Mouse (Mus musculus) forebrain, embryonic 12.5 days (tissue): ENCODE measurements around the gene Vipr1. TPM values are rescaled to one million over a fixed set of nuclear protein-coding genes. Genes with fewer than 3 reads are reported as not detected.

Experiments
- ATAC-seq: fragments of 200-750 bp; cut with Nextera tagmentation; 2 replicates; pipeline ENCODE4 v1.8.0; 2017; ENCODE audit warnings: moderate TSS enrichment; ENCODE audit not compliant: low FRiP score
- H3K27ac ChIP-seq: fragments of 300-500 bp; sonication (generic); 2 replicates; pipeline ENCODE4 v1.5.1; 2016; ENCODE audit warnings: mild to moderate bottlenecking
- H3K27me3 ChIP-seq: fragments of 300-500 bp; sonication (generic); 2 replicates; pipeline ENCODE4 v1.6.1; 2016; ENCODE audit warnings: mild to moderate bottlenecking
- H3K36me3 ChIP-seq: fragments of 300-500 bp; sonication (generic); replicated peaks from 2 replicates; pipeline ENCODE4 v1.6.1; 2016; ENCODE audit warnings: mild to moderate bottlenecking
- H3K4me1 ChIP-seq: fragments of 300-500 bp; sonication (generic); 2 replicates; pipeline ENCODE4 v1.6.1; 2016
- H3K4me2 ChIP-seq: fragments of 300-500 bp; sonication (generic); 2 replicates; pipeline ENCODE4 v1.6.1; 2016; ENCODE audit warnings: mild to moderate bottlenecking, moderate library complexity
- H3K4me3 ChIP-seq: fragments of 300-500 bp; sonication (generic); replicated peaks from 2 replicates; pipeline ENCODE4 v1.5.1; 2016; ENCODE audit warnings: mild to moderate bottlenecking
- H3K9ac ChIP-seq: fragments of 300-500 bp; sonication (generic); 2 replicates; pipeline ENCODE4 v1.6.1; 2016; ENCODE audit warnings: mild to moderate bottlenecking
- H3K9me3 ChIP-seq: fragments of 300-500 bp; sonication (generic); 2 replicates; pipeline ENCODE4 v1.6.1; 2016
- WGBS: fragments of 180-500 bp; shearing (Covaris S2); methylation state at CpG from one replicate; pipeline ENCODE4 v1.1.7; 2016; 5-methylcytosine and 5-hydroxymethylcytosine counted together
- polyA plus RNA-seq: library from polyadenylated mRNA; unstranded; fragments of >200 nt; fragmentation: Nextera tagmentation; extraction: Ambion mirVana; gene quantifications from 2 replicates; pipeline ENCODE4 v1.2.1, GENCODE M21; 2016

Gene Vipr1
- polyA plus RNA-seq, 1 experiment from 2014 or later = 0.50 TPM

DNA sequence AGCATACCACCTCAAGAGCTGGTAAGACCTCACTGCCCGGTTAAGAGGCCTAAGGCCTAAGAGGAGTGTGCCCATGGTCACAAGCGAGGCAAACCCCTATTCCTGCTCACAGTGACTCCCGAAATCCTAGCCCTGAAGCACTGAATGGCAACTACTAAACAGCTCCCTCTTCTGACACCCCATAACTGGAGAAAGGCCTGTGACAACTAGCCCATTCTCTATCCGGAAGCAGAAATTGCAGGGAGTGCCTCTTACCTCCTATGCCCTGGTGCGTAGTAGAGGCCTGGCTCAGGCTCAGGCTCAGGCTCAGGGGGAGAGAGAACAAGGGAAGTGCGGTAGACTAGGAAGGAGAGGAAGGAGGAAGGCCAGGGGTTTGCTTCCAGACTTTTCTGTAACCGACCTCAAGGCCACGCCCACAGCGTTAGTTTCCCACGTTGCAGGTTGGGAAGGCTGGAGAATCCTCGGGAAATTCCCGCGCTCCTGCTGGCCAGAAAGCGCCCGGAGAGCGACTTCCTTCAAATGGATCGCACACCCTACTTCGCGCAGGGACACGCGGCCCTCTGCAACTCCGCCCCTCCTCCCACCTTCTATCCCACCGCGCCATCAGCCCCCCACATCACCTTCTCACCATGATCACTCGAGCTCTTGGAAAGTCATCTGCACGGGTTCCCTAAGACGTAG is 1.1 kb upstream of the Vipr1 start:
- H3K27ac ChIP-seq = no peak overlapping the region
- H3K9ac ChIP-seq = peak overlapping the region; percentile 59

DNA sequence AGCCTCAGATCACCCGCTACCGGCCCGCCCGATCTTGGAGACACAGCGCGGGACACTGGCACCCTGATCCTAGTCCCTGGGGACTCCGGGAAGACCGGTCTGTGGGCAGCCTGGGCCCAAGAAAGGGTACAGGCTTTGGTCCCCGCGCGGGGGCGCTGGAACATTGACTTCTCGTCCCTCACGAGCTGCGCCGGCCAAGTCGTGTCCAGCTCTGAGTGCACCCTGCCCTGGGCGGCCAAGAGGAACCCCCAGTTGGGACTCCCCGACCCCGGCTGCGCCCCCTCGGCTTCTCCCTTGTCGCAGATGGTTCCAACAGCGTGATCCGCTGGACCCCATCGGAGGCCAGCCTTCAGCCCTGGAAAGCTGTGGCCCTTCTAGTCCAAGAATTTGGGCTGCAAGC is 515 bp upstream of the Vipr1 start, which contains the start of gene Lyzl4:
Gene Lyzl4 (minus strand): TSS at position 96 of the 400 bp plus-strand sequence.
- peak within 1 kb of the TSS; percentile 50 for H3K4me3 ChIP-seq
- peaks cover 20% of the 10 kb centered on the region for H3K4me1 ChIP-seq
- peaks cover 69% of the 10 kb centered on the region for H3K27me3 ChIP-seq
- H3K9me3 ChIP-seq = no peaks in the 10 kb centered on the region
- H3K27ac ChIP-seq = no peak within 1 kb of the TSS
- H3K36me3 ChIP-seq = no peaks in the 10 kb centered on the region
- H3K9ac ChIP-seq = peak within 1 kb of the TSS; percentile 59
- WGBS = under 1% methylated on average over 26 of the region's 26 CpGs
- ATAC-seq = peak; percentile 67
- peak within 1 kb of the TSS; percentile 86 for H3K4me2 ChIP-seq

More for the DNA sequence above, 1.1 kb upstream of the Vipr1 start:
- peak overlapping the region; percentile 50 for H3K4me3 ChIP-seq
- H3K36me3 ChIP-seq = no peaks in the 10 kb centered on the region
- H3K4me2 ChIP-seq = peak overlapping the region; percentile 86
- ATAC-seq = no peak
- peaks cover 69% of the 10 kb centered on the region for H3K27me3 ChIP-seq
- peaks cover 20% of the 10 kb centered on the region for H3K4me1 ChIP-seq
- 11% methylated on average over 27 of the region's 27 CpGs for WGBS
- no peaks in the 10 kb centered on the region for H3K9me3 ChIP-seq

GRCm38 (mm10) chr9:121644855-121645254 is 2.3 kb downstream of the Vipr1 start:
- Histone ChIP-seq H3K9me3 (no peaks in the 10 kb centered on the region), H3K4me3 (no peak overlapping the region), H3K9ac (no peak overlapping the region), H3K36me3 (no peaks in the 10 kb centered on the region), H3K4me1 (peaks cover 20% of the 10 kb centered on the region), H3K27me3 (peaks cover 56% of the 10 kb centered on the region), H3K4me2 (no peak overlapping the region), H3K27ac (no peak overlapping the region)
- 80% methylated on average over 3 of the region's 3 CpGs for WGBS
- ATAC-seq = no peak

DNA sequence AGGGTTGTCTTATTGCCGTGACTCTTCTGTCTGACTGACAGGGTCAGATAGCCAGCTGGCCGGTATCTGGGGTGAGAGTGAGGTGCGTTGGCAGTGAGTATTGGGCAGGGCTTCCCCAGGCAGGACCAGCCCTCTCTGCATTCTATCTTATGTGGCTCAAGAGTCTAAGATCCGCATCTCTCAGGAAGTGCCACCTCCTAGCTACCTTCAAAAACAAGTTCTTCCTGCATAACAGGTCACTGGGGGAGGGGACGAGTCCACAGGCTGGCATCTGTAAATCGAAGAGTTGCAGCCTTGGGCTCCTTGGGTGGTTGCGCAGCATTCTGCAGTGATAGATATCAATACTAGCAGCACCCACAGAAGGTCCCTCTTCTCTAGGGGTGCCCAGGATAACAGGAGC is 4.5 kb downstream of the Vipr1 start:
- Histone ChIP-seq H3K4me3 (no peak overlapping the region), H3K4me1 (peaks cover 14% of the 10 kb centered on the region), H3K9ac (no peak overlapping the region), H3K27me3 (peaks cover 34% of the 10 kb centered on the region), H3K36me3 (no peaks in the 10 kb centered on the region), H3K4me2 (no peak overlapping the region), H3K9me3 (no peaks in the 10 kb centered on the region), H3K27ac (no peak overlapping the region)
- no peak for ATAC-seq
- WGBS = 79% methylated on average over 7 of the region's 7 CpGs

DNA sequence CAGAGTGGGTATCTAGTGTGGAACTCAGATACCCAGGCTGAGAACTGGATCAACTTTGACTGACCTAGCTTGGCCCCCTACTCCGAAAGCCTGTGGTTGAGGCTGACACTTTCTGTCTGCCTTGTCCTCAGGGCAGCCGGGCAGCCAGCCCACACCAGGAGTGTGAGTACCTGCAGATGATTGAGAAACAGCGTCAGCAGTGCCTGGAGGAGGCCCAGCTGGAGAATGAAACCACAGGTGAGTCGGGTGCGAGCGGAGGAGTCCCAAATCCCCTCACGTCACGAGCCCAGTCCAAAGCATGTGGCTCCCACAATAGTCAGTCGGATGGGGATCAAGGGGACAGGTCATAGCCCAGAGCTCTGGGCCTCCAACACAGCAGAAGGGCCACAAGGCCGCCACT is 11.2 kb downstream of the Vipr1 start:
- WGBS = 90% methylated on average over 10 of the region's 10 CpGs
- Histone ChIP-seq H3K9ac (no peak overlapping the region), H3K9me3 (no peaks in the 10 kb centered on the region), H3K4me3 (no peak overlapping the region), H3K36me3 (no peaks in the 10 kb centered on the region), H3K4me1 (no peaks in the 10 kb centered on the region), H3K27ac (no peak overlapping the region), H3K4me2 (no peak overlapping the region), H3K27me3 (no peaks in the 10 kb centered on the region)
- no peak for ATAC-seq

DNA sequence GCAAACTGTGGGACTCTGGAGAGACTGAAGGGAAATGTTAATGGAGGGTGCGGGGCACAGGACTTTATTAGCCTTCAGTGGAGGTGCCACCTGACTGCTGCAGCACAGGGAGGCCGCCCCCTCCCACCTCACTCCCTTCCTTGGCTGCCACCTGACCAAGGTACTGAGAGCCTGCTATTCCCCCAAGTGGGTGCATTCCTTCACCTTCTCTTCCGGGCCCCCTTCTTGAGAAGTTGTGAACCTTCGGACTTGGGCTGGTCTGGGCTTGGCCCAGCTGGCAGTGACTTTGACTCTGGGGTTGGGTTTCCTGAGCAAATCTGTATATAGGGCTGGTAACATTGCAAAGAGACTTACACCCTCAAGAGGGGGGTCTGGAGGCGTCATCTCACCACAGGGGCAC is 13.8 kb downstream of the Vipr1 start:
- H3K4me2 ChIP-seq = no peak overlapping the region
- no peaks in the 10 kb centered on the region for H3K27me3 ChIP-seq
- 93% methylated on average over 5 of the region's 5 CpGs for WGBS
- H3K27ac ChIP-seq = no peak overlapping the region
- H3K4me1 ChIP-seq = no peaks in the 10 kb centered on the region; the same call in 1 of the 2 replicates
- H3K4me3 ChIP-seq = no peak overlapping the region
- no peaks in the 10 kb centered on the region for H3K9me3 ChIP-seq
- H3K36me3 ChIP-seq = no peaks in the 10 kb centered on the region
- H3K9ac ChIP-seq = no peak overlapping the region
- ATAC-seq = no peak

DNA sequence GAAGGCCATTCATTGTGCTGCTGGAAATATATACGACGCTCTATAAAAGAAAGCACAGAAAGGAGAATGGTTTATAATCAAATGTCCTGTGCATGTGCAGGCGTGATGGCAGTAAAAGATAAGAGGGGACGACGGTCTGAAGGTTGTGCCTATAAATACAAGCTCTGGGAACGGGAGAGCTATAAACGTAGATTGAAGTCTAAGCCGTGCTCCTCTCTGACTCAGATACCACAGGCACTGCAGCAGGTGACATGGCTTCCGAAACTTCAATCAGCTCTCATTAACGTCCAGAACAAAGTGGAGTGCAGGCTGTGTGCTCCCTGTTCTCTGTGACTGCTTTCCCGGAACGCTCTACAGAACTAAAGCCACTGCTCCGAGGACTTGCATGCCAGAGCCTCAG is 14.6 kb downstream of the Vipr1 start:
- Histone ChIP-seq H3K4me2 (no peak overlapping the region), H3K9ac (no peak overlapping the region), H3K27ac (no peak overlapping the region), H3K4me3 (no peak overlapping the region), H3K4me1 (no peaks in the 10 kb centered on the region; the same call in 1 of the 2 replicates), H3K27me3 (no peaks in the 10 kb centered on the region), H3K9me3 (no peaks in the 10 kb centered on the region), H3K36me3 (no peaks in the 10 kb centered on the region)
- no peak for ATAC-seq
- 79% methylated on average over 13 of the region's 13 CpGs for WGBS

- no peaks in the 10 kb centered on the region for H3K9me3 ChIP-seq
- ATAC-seq = no peak
- no peak overlapping the region for H3K9ac ChIP-seq
- no peaks in the 10 kb centered on the region for H3K27me3 ChIP-seq
- no peaks in the 10 kb centered on the region; the same call in 1 of the 2 replicates for H3K4me1 ChIP-seq
- H3K4me2 ChIP-seq = no peak overlapping the region
- H3K27ac ChIP-seq = no peak overlapping the region
- no peak overlapping the region for H3K4me3 ChIP-seq
- H3K36me3 ChIP-seq = no peaks in the 10 kb centered on the region
- 89% methylated on average over 7 of the region's 7 CpGs for WGBS
Observed at GRCm38 (mm10) chr9:121658248-121658647, 15.7 kb downstream of the Vipr1 start.

- Histone ChIP-seq H3K36me3 (no peaks in the 10 kb centered on the region), H3K4me1 (no peaks in the 10 kb centered on the region; the same call in 1 of the 2 replicates), H3K4me3 (no peak overlapping the region), H3K9ac (no peak overlapping the region), H3K9me3 (no peaks in the 10 kb centered on the region), H3K27me3 (no peaks in the 10 kb centered on the region), H3K27ac (no peak overlapping the region), H3K4me2 (no peak overlapping the region)
- 85% methylated on average over 7 of the region's 7 CpGs for WGBS
- ATAC-seq = no peak
Observed at GRCm38 (mm10) chr9:121659791-121660190, 17.3 kb downstream of the Vipr1 start.

DNA sequence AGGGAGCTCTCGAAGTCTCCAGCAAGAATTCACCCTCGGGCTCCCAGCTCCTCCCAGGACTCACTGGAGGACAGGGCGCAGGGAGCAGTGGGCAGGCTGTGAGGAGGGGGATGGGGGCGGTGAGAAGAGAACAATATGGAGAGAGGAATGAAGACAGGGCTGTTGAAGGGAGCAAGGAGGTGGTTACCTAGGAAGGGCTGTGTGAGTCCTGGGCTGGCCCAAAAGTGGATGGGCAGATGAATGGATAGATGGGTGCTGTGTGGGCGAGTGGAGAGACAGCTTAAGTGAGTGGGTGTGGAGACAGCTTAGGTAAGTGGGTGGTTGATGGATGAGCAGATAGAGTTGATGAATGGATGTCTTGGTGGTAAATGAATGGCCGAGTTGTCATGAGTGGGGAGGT is 21.0 kb downstream of the Vipr1 start:
- Histone ChIP-seq H3K9ac (no peak overlapping the region), H3K36me3 (no peaks in the 10 kb centered on the region), H3K27ac (no peak overlapping the region), H3K9me3 (no peaks in the 10 kb centered on the region), H3K4me1 (peaks cover 7% of the 10 kb centered on the region; the same call in 1 of the 2 replicates), H3K4me2 (no peak overlapping the region), H3K4me3 (no peak overlapping the region), H3K27me3 (peaks cover 10% of the 10 kb centered on the region)
- no peak for ATAC-seq
- WGBS = 80% methylated on average over 6 of the region's 6 CpGs

DNA sequence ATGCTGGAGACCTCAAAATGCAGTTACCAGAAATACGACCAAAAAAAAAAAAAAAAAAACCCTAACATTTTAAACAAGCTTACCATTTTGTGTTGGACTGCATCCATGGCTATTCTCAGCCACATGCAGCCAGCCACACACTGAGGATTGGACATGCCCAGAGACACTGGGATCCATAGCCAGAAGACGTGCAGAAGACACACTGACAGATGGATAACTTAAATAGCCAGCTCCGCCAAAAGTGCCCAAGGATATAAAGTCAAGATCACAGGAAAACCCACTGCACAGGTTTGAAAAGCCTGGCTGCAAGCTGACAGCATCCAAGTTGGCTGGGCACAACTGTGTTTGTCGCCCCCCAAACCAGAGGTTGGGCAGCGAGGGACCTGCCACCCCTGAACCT is 21.6 kb downstream of the Vipr1 start:
- Histone ChIP-seq H3K9me3 (no peaks in the 10 kb centered on the region), H3K4me3 (no peak overlapping the region), H3K36me3 (no peaks in the 10 kb centered on the region), H3K4me2 (no peak overlapping the region), H3K27ac (no peak overlapping the region), H3K4me1 (peaks cover 8% of the 10 kb centered on the region; the same call in 1 of the 2 replicates), H3K27me3 (peaks cover 16% of the 10 kb centered on the region), H3K9ac (no peak overlapping the region)
- WGBS = 79% methylated on average over 5 of the region's 5 CpGs
- ATAC-seq = no peak

DNA sequence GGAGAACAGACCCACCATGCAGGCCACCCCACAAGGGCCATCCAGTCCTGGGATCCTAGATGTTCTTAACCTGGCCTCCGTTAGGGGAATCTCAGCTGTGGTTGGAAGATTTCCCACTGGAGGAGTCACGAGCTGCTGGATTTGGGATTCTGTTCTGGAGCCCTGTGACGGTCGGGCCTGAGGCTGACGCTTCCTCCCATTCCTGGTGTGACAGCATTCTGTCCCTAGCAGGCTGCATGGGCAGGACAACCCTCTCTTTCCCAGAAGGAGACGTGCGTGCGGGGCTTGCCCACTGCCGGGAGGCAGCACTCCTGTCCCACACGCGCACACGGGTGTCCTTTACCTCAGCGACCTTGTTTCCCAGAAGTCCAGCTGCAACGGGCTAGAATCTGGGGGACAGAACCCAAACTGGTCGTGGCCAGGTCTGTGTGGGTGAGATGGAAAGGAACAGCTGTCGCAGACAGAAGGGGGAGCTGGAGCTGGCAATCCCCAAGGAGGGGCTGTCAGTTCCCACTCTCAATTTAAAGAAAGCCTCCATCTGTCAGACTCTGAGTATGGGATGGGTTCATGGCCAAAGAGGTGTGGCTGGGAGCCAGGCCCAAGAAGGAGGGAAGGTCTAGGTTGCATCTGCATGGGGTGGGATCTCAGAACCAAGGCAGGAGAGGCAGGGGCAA is 24.6 kb downstream of the Vipr1 start:
- no peak overlapping the region for H3K4me2 ChIP-seq
- peaks cover 36% of the 10 kb centered on the region for H3K27me3 ChIP-seq
- no peak overlapping the region for H3K4me3 ChIP-seq
- H3K27ac ChIP-seq = peak overlapping the region; percentile 43; the same call in 1 of the 2 replicates
- WGBS = 73% methylated on average over 16 of the region's 16 CpGs
- no peaks in the 10 kb centered on the region for H3K9me3 ChIP-seq
- peaks cover 26% of the 10 kb centered on the region for H3K4me1 ChIP-seq
- ATAC-seq = peak; percentile 17; the same call in 1 of the 2 replicates
- H3K36me3 ChIP-seq = no peaks in the 10 kb centered on the region
- H3K9ac ChIP-seq = no peak overlapping the region
